Mouse (Mus musculus) cortical plate, adult 2 months (tissue): Measurements from ENCODE around the gene Cyp2d22.

Experiments used
- CTCF ChIP-seq: fragments of 200-500 bp; IDR thresholded peaks from 2 replicates; pipeline ENCODE4 v1.5.1; 2011; ENCODE audit warnings: mild to moderate bottlenecking, control low read depth, low read length; ENCODE audit not compliant: insufficient read depth; ENCODE audit errors: extremely low read depth
- POLR2A ChIP-seq: fragments of 200-500 bp; IDR thresholded peaks from 2 replicates; pipeline ENCODE4 v1.6.1; 2011; ENCODE audit warnings: mild to moderate bottlenecking, low read length, control low read depth; ENCODE audit not compliant: insufficient read depth; ENCODE audit errors: extremely low read depth

DNA sequence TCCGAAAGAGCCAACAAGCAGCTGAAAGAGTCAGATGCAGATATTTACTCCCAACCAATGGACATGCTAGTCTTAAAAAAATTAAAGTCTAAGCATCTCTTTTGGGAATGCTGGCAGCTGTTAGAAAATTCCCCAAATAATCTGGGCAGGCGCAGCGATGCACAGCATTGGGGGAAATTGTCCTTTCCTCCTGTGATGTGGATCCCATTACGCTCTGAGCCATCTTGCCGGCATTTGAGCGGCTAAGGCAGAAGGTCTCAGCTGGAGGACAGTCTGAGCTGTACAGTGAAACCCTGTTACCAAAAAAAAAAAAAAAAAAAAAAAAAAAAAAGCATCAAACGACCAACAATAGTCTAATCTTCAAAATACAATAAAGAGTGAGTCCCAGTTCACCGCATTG is 57.9 kb downstream of the Cyp2d22 start:
- TF ChIP-seq CTCF (no peak), POLR2A (no peak)
